Mouse (Mus musculus): ENCODE measurements around the gene Sult3a1. TPM values are rescaled to one million over a fixed set of nuclear protein-coding genes. Genes with fewer than 3 reads are reported as not detected.
"Not testable (repeated sequence)": the region's sequence is repeated elsewhere in the genome, so short reads cannot be mapped to it uniquely, and the experiment has no call there.

The Sult3a1 gene
- not detected in 2 replicates for polyA plus RNA-seq (2014; fragmentation: Nextera tagmentation; extraction: Ambion mirVana)

- Histone ChIP-seq H3K9ac (no peak within 1 kb of the TSS), H3K36me3 (replicated peaks; ENCODE audit: control insufficient read depth, insufficient read depth) (no peaks in the 10 kb centered on the region), H3K27me3 (ENCODE audit: control insufficient read depth, insufficient read depth, low read length) (no peaks in the 10 kb centered on the region), H3K9me3 (ENCODE audit: control insufficient read depth, low read length) (no peaks in the 10 kb centered on the region), H3K4me3 (replicated peaks; ENCODE audit: low read length) (no peak within 1 kb of the TSS), H3K4me2 (replicated peaks) (no peak within 1 kb of the TSS), H3K4me1 (replicated peaks; ENCODE audit: control insufficient read depth, insufficient read depth, low read length) (no peaks in the 10 kb centered on the region), H3K27ac (no peak within 1 kb of the TSS)
- ATAC-seq (ENCODE audit: low FRiP score) (no peak), DNase-seq (ENCODE audit: low spot score) (no peak)
These were observed at the start of gene Sult3a1 for GRCm38 (mm10) chr10:33857421-33857820. Gene Sult3a1 (plus strand): TSS chr10:33857721.

GRCm38 (mm10) chr10:33811807-33812206 lies 45.7 kb upstream of the Sult3a1 start:
- DNase-seq (ENCODE audit: low spot score) (no peak), ATAC-seq (ENCODE audit: low FRiP score) (no peak)
- H3K9ac ChIP-seq = no peak overlapping the region
- no peak overlapping the region for H3K4me2 ChIP-seq (replicated peaks)
- H3K27me3 ChIP-seq (ENCODE audit: control insufficient read depth, insufficient read depth, low read length) = no peaks in the 10 kb centered on the region
- no peak overlapping the region for H3K27ac ChIP-seq
- no peaks in the 10 kb centered on the region for H3K36me3 ChIP-seq (replicated peaks; ENCODE audit: control insufficient read depth, insufficient read depth)
- H3K4me3 ChIP-seq (replicated peaks; ENCODE audit: low read length) = no peak overlapping the region
- H3K4me1 ChIP-seq (replicated peaks; ENCODE audit: control insufficient read depth, insufficient read depth, low read length) = no peaks in the 10 kb centered on the region
- whole genome bisulfite sequencing = 13% methylated on average over 1 of the region's 1 CpGs
- H3K9me3 ChIP-seq (ENCODE audit: control insufficient read depth, low read length) = no peaks in the 10 kb centered on the region

- Histone ChIP-seq H3K4me1 (replicated peaks; ENCODE audit: control insufficient read depth, insufficient read depth, low read length) (no peaks in the 10 kb centered on the region), H3K9me3 (ENCODE audit: control insufficient read depth, low read length) (no peaks in the 10 kb centered on the region), H3K27ac (no peak overlapping the region), H3K9ac (no peak overlapping the region), H3K4me2 (replicated peaks) (no peak overlapping the region), H3K4me3 (replicated peaks; ENCODE audit: low read length) (no peak overlapping the region), H3K36me3 (replicated peaks; ENCODE audit: control insufficient read depth, insufficient read depth) (no peaks in the 10 kb centered on the region), H3K27me3 (ENCODE audit: control insufficient read depth, insufficient read depth, low read length) (no peaks in the 10 kb centered on the region)
- no peak for ATAC-seq (ENCODE audit: low FRiP score)
- DNase-seq (ENCODE audit: low spot score) = no peak
These were observed 43.3 kb upstream of the Sult3a1 start for GRCm38 (mm10) chr10:33814266-33814665.

DNA sequence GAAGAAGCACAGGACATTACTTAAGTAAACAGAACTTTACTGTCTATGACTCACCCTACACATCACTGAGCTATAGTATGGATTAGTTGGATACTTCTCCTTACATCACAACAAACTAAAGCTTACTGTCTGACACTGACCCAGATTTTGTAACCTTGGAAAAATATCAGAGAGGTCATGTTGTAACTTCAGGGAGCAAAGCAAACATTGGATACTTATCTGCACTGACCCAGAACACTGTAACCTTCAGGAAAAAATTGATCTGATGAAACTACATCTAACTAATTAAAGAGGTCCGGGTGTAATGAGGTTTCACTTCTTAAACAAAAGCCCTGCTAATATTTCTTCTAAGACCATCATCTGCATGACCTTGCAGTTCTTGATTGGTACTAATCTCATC lies 40.6 kb upstream of the Sult3a1 start:
- DNase-seq (ENCODE audit: low spot score) (no peak), ATAC-seq (ENCODE audit: low FRiP score) (no peak)
- H3K36me3 ChIP-seq (replicated peaks; ENCODE audit: control insufficient read depth, insufficient read depth) = no peaks in the 10 kb centered on the region
- no peak overlapping the region for H3K4me3 ChIP-seq (replicated peaks; ENCODE audit: low read length)
- no peaks in the 10 kb centered on the region for H3K9me3 ChIP-seq (ENCODE audit: control insufficient read depth, low read length)
- H3K9ac ChIP-seq = no peak overlapping the region
- 86% methylated on average over 1 of the region's 1 CpGs for WGBS
- H3K27ac ChIP-seq = no peak overlapping the region
- H3K4me2 ChIP-seq (replicated peaks) = no peak overlapping the region
- no peaks in the 10 kb centered on the region for H3K27me3 ChIP-seq (ENCODE audit: control insufficient read depth, insufficient read depth, low read length)
- no peaks in the 10 kb centered on the region for H3K4me1 ChIP-seq (replicated peaks; ENCODE audit: control insufficient read depth, insufficient read depth, low read length)

DNA sequence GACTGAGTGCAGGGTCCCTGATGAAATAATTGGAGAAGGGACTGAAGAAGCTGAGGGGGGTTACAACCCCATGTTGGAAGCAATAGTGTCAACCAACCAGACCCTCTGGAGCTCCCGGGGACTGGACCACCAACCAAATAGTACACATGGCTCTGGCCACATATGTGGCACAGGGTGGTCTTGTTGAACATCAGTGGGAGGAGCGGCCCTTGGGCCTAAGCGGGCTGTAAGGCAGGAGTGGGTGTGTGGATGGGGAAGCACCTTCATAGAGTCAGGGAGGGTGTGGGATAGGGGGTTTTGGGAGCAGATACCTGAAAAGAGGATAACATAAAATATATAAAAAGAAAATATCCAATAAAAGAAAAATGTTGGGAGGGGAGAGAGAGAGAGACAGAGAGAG lies 36.6 kb upstream of the Sult3a1 start:
- Histone ChIP-seq H3K9ac (no peak overlapping the region), H3K9me3 (ENCODE audit: control insufficient read depth, low read length) (no peaks in the 10 kb centered on the region), H3K27me3 (ENCODE audit: control insufficient read depth, insufficient read depth, low read length) (no peaks in the 10 kb centered on the region), H3K27ac (no peak overlapping the region), H3K4me3 (replicated peaks; ENCODE audit: low read length) (no peak overlapping the region), H3K36me3 (replicated peaks; ENCODE audit: control insufficient read depth, insufficient read depth) (no peaks in the 10 kb centered on the region), H3K4me1 (replicated peaks; ENCODE audit: control insufficient read depth, insufficient read depth, low read length) (no peaks in the 10 kb centered on the region), H3K4me2 (replicated peaks) (no peak overlapping the region)
- ATAC-seq (ENCODE audit: low FRiP score) (no peak), DNase-seq (ENCODE audit: low spot score) (no peak)
- whole genome bisulfite sequencing = 97% methylated on average over 3 of the region's 3 CpGs

DNA sequence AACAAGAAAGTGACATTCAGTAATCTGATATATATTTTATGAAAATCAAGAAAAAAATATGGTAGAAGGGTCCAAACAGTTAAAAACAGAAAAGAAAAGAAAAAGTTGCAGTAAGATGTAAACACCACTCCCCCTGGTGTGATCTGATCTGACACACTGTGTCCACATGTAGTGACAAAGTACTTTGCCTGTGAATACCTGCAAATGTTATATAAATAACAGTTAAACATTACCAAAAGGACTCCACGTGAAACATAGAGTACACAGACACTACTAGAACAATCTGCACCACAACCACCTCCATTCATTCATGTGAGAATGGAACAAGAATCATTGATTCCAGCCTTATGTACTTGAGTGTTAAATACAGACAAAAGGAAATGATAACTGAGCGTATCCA lies 8.5 kb downstream of the Sult3a1 start:
- H3K4me3 ChIP-seq (replicated peaks; ENCODE audit: low read length) = no peak overlapping the region

DNA sequence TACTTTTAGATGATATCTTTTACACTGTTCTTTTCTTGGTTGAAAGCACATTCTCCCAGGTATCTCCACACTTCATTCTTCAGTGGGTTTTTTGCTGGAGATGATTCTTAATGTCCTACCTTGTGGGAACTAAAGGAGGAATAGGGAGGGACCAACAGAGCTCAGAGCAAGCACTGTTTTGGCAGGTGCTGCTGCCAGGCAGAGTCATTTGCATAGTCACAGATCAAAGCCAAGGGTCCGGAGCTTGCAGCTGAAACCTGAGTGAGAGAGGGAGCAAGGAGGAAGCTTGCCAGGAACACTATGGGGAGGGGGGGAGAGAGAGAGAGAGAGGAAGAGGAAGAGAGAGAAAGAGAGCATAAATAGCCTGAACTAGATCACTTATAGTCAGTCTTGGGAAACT lies 12.9 kb downstream of the Sult3a1 start:
- no peak for DNase-seq (ENCODE audit: low spot score)
- no peaks in the 10 kb centered on the region for H3K36me3 ChIP-seq (replicated peaks; ENCODE audit: control insufficient read depth, insufficient read depth)
- ATAC-seq (ENCODE audit: low FRiP score) = no peak
- no peak overlapping the region for H3K4me2 ChIP-seq (replicated peaks)
- WGBS = 15% methylated on average over 1 of the region's 1 CpGs
- H3K27me3 ChIP-seq (ENCODE audit: control insufficient read depth, insufficient read depth, low read length) = no peaks in the 10 kb centered on the region
- no peak overlapping the region for H3K9ac ChIP-seq
- H3K4me3 ChIP-seq (replicated peaks; ENCODE audit: low read length) = no peak overlapping the region
- H3K9me3 ChIP-seq (ENCODE audit: control insufficient read depth, low read length) = no peaks in the 10 kb centered on the region
- H3K4me1 ChIP-seq (replicated peaks; ENCODE audit: control insufficient read depth, insufficient read depth, low read length) = no peaks in the 10 kb centered on the region
- H3K27ac ChIP-seq = no peak overlapping the region

More for the DNA sequence above, 8.5 kb downstream of the Sult3a1 start:
- Histone ChIP-seq H3K36me3 (replicated peaks; ENCODE audit: control insufficient read depth, insufficient read depth) (no peaks in the 10 kb centered on the region), H3K4me2 (replicated peaks) (no peak overlapping the region), H3K9ac (no peak overlapping the region), H3K27ac (no peak overlapping the region), H3K27me3 (ENCODE audit: control insufficient read depth, insufficient read depth, low read length) (no peaks in the 10 kb centered on the region), H3K9me3 (ENCODE audit: control insufficient read depth, low read length) (no peaks in the 10 kb centered on the region), H3K4me1 (replicated peaks; ENCODE audit: control insufficient read depth, insufficient read depth, low read length) (no peaks in the 10 kb centered on the region)
- no peak for ATAC-seq (ENCODE audit: low FRiP score)
- DNase-seq (ENCODE audit: low spot score) = no peak
- WGBS = 72% methylated on average over 2 of the region's 2 CpGs

DNA sequence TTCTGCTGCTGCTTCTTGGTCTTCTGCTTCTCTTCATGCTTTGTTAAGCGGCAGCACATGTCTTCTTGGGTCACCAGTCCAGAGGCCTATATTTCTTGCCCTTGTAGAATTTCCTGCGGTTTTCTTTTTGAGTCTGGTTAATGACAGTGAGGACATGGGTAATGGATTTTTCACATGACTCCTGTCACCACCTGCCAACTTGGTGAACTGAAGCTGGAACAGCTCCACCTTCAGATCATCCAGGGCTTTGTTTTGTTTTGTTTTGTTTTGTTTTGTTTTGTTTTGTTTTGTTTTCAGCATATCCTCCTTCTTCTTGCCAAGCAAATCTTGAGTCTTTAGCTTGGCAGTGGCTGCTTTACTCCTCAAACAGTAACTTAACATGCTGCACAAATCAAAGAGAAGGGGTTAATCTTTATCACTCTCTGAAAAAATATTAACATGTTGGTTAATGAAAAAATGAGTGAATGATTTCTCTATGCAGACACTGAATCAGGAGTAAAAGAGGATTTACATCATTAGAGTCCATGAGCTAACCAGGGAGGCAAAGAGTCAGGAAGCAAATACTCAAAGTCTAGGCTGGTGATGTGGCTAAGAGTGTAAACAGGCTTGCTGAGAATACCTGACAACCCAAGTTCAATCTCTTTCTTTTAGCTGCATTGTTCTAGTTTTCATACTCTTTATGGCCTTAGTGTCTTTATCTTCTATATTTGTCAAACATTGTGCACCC lies 15.3 kb downstream of the Sult3a1 start:
- H3K4me3 ChIP-seq (replicated peaks; ENCODE audit: low read length) = no peak overlapping the region
- H3K9me3 ChIP-seq (ENCODE audit: control insufficient read depth, low read length) = no peaks in the 10 kb centered on the region
- no peaks in the 10 kb centered on the region for H3K36me3 ChIP-seq (replicated peaks; ENCODE audit: control insufficient read depth, insufficient read depth)
- no peak overlapping the region for H3K9ac ChIP-seq
- no peak overlapping the region for H3K4me2 ChIP-seq (replicated peaks)
- no peaks in the 10 kb centered on the region for H3K27me3 ChIP-seq (ENCODE audit: control insufficient read depth, insufficient read depth, low read length)
- 83% methylated on average over 2 of the region's 2 CpGs for WGBS
- ATAC-seq (ENCODE audit: low FRiP score) (no peak), DNase-seq (ENCODE audit: low spot score) (no peak)
- no peak overlapping the region for H3K27ac ChIP-seq
- no peaks in the 10 kb centered on the region for H3K4me1 ChIP-seq (replicated peaks; ENCODE audit: control insufficient read depth, insufficient read depth, low read length)

GRCm38 (mm10) chr10:33882411-33882810 lies 24.9 kb downstream of the Sult3a1 start:
- WGBS = 85% methylated on average over 2 of the region's 2 CpGs
- H3K36me3 ChIP-seq (replicated peaks; ENCODE audit: control insufficient read depth, insufficient read depth); H3K4me1 ChIP-seq (replicated peaks; ENCODE audit: control insufficient read depth, insufficient read depth, low read length); H3K27ac ChIP-seq; ATAC-seq (ENCODE audit: low FRiP score); H3K9ac ChIP-seq; H3K9me3 ChIP-seq (ENCODE audit: control insufficient read depth, low read length); DNase-seq (ENCODE audit: low spot score); H3K4me2 ChIP-seq (replicated peaks); H3K27me3 ChIP-seq (ENCODE audit: control insufficient read depth, insufficient read depth, low read length); H3K4me3 ChIP-seq (replicated peaks; ENCODE audit: low read length): not testable (repeated sequence)

DNA sequence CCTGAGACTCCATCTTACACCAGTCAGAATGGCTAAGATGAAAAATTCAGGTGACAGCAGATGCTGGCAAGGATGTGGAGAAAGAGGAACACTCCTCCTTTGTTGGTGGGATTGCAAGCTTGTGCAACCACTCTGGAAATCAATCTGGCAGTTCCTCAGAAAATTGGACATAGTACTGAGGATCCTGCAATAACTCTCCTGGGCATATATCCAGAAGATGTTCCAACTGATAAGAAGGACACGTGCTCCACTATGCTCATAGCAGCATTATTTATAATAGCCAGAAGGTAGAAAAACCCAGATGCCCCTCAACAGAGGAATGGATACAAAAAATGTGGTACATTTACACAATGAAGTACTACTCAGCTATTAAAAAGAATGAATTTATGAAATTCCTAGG lies 44.0 kb downstream of the Sult3a1 start:
- H3K27me3 ChIP-seq (ENCODE audit: control insufficient read depth, insufficient read depth, low read length); H3K4me3 ChIP-seq (replicated peaks; ENCODE audit: low read length); H3K27ac ChIP-seq; DNase-seq (ENCODE audit: low spot score); H3K9ac ChIP-seq; H3K9me3 ChIP-seq (ENCODE audit: control insufficient read depth, low read length); ATAC-seq (ENCODE audit: low FRiP score); H3K4me2 ChIP-seq (replicated peaks); H3K36me3 ChIP-seq (replicated peaks; ENCODE audit: control insufficient read depth, insufficient read depth); H3K4me1 ChIP-seq (replicated peaks; ENCODE audit: control insufficient read depth, insufficient read depth, low read length): not testable (repeated sequence)
- WGBS = 94% methylated on average over 1 of the region's 1 CpGs
